Mouse (Mus musculus) urinary bladder, postnatal 4 days (tissue): ENCODE measurements around the gene Tada2a.

Source experiments
- DNase-seq, 2 experiments: peaks; one replicate each; pipeline ENCODE4 v3.0.0; 2021 to 2022; ENCODE audit warnings: low spot score in 2 of 2

Gene Tada2a

GRCm38 (mm10) chr11:84063631-84064209, 65.7 kb downstream of the Tada2a start:
- DNase-seq: no peak

DNA sequence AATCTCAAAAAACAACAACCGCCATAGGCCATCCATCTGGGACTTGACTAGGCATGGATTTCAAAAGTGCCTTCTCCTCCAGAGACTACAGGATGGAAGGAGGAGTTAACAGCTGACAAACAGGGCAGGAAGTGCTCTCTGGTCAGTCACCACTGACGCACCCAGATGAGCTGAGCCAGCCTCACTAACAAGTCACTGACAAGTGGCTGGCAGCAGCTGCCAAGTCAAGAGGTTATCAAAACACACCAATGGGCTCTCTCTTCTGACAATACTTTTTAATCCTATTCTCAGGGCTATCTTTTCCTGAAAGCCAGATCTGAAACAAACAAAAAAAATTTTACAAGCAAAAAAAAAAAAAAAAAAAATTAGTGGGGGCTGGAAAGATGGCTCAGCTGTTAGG, 66.6 kb downstream of the Tada2a start:
- DNase-seq: no peak

- no peak for DNase-seq
Measured at GRCm38 (mm10) chr11:84061881-84062280, 67.5 kb downstream of the Tada2a start.

GRCm38 (mm10) chr11:84060635-84061034, 68.8 kb downstream of the Tada2a start:
- DNase-seq: no peak

GRCm38 (mm10) chr11:84059784-84060183, 69.6 kb downstream of the Tada2a start:
- no peak for DNase-seq

GRCm38 (mm10) chr11:84057418-84057817, 72.0 kb downstream of the Tada2a start:
- DNase-seq: no peak

- no peak for DNase-seq
Measured at GRCm38 (mm10) chr11:84053524-84054163, 75.8 kb downstream of the Tada2a start.

GRCm38 (mm10) chr11:84053055-84053454, 76.3 kb downstream of the Tada2a start:
- DNase-seq: no peak

- DNase-seq: no peak
Measured at GRCm38 (mm10) chr11:84048411-84048810, 81.0 kb downstream of the Tada2a start.

DNA sequence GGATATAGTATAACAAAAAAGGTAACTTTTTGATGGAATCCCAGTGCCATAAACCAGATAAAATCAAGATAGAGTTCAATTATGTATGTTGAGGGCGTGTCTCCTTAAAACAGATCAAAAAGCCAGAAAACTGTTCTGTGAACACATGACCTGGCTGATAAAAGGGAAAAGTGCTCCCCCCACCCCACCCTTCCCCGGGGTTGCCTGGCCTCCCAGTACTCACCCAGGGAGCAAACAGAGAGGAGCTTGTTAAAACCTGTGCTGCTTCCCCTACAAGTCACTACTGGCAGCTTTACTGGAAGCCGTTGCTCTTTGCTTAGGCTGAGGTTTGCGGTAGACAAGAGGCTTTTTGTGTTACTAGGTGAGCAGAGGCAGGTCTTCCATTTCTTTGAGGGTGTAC, 82.1 kb downstream of the Tada2a start:
- no peak for DNase-seq

- DNase-seq: no peak
Measured at GRCm38 (mm10) chr11:84044988-84045387, 84.4 kb downstream of the Tada2a start.

DNA sequence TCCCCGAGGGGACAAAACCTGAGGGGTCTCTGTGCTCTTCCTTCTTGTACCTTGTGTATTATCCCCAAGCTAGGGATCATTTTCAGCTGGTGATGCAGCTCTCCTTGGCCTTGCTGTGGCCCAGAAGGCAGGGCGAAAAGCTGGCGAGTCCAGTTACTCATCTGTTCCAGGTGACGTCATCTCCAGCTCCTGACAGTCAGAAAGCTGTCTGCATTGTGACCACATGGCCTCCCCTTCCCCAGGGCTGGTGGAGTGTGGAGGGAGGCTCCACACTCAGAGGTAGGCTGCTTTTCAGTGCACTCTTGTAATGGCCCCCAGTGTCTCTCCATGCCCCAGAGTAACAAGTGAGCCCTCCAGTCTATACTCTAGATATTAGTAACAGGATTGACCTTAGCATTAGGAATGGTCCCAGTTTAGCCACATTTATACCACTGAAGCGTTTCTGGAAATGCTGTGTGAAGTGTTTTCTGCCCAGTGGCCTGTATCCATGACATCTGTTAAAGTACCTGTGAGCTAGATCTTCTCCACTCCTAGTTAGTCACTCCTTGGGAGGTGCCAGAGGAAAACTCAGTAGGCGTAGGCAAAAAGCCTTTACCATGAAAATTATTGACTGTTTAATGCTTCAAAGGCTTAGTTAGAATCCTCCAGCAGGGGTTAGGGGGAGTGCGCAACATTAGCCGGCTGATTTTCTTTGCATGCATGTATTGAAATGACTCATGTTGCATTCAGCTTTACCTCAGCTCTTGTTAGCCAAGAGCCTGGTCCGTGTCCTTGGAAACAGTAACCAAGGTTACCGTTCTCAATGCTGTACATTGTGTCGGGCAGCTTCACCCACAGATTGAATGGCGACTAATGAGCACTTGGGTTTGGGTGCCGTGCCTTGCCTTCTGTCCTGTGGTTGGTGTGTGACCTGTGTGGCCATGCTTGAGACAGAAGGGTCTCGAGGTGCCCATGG, 86.3 kb downstream of the Tada2a start:
- no peak for DNase-seq

DNA sequence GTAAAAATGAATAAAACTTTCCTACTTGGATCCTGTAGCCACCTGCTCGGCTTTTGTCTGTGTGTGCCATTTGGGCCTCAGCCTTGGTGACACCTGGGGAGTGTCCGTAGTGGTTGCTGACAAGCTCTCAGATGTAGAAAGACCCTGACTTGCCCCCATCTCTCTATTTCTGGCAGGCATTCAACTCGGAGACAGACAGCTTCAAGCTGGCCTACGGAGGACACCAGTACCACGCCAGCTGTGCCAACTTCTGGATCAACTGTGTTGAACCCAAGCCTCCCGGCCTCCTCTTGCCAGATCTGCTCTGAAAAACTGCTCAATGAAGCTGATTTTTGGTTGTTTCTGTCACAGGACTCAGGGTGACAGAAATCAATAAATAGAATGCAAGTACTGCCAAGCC, 88.8 kb downstream of the Tada2a start:
- DNase-seq: no peak

DNA sequence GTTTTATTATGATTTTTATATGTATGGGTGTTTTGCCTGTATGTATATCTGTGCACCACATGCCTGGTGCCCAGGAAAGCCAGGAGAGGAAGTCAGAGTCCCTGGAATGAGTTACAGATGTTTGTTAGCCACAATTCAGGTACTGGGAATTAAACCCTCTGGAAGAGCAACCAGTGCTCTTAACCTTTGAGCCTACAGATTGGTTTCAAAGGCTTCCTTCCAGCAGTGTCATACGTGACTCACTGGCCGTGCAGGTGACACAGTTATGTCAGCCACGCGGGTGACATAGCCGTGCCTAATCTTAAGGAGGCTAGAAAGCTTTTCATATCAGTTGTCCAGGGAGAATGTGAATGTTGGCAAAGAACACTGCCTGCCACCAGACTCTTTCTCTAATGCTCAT, 95.7 kb downstream of the Tada2a start:
- no peak for DNase-seq

DNA sequence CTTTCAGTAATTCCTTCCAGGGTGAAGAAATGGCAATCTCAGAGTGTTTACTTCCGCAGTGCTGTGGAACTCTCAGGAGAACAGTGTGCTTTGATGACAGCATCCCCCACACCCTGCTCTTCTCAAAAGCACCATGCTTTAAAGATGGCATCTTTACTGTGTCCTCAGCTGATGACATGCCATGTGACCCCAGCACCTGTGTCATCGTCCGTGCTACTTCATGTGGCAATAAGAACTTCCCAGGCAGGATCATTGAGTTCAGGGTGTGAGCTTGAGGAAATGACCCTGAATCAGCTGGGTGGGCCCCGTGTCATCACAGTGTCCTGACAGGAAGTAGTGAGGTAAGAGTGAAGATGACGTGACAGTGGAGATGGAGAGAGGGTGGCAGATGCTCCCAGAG, 96.8 kb downstream of the Tada2a start:
- DNase-seq: no peak

DNA sequence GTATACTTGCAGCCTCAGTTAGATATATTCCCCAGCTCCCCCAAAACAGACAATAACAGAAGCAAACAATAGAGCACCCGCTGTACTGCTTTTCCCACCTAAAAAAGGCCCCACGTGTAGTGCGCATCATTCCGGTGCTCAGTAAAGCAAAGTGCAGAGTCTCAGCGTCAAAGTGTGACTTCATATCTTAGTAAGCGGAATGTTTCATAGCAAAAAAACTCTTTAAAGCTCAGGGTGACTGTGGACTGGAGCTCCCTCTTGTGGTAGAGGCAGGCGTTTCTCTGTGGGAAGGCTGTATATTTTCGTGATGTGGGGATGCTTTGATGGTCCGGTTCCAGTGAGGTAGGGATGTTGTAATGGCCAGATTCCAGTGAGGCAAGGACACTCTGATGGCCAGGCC, 97.4 kb downstream of the Tada2a start:
- DNase-seq: no peak
